Mouse (Mus musculus) lung, adult 2 months (tissue): ENCODE measurements around the gene Vps41.

Source experiments
- CTCF ChIP-seq: fragments of 200-500 bp; IDR thresholded peaks from 2 replicates; pipeline ENCODE4 v1.5.1; 2011; ENCODE audit warnings: mild to moderate bottlenecking, low read length, control low read depth; ENCODE audit not compliant: insufficient read depth
- POLR2A ChIP-seq: fragments of 200-500 bp; IDR thresholded peaks from 2 replicates; pipeline ENCODE4 v1.6.1; 2011; ENCODE audit warnings: low read depth, mild to moderate bottlenecking, control low read depth, low read length, borderline replicate concordance; ENCODE audit errors: extremely low read depth

DNA sequence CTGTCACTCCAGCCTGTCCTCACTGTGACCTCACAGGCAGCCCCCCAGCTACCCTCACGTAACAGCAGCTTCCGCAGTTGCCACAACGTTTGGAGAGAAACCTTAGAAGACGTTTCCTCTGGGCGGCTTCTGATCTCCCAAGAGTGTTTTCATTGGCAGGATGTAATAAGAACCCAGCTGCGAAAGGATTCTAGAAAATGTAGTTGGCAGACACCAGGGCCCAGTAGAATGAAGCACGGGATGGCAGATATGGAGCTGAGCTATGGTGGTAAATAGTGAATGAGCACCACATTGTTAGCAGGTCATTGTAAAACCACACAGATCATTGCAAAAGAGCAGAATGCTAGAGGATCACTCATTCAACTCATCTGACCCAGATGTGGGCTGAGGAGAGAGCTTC, 158.2 kb downstream of the Vps41 start:
- TF ChIP-seq CTCF = no peak
- TF ChIP-seq POLR2A = no peak
